Mouse (Mus musculus): ENCODE data around the gene Myo15b.

- TF ChIP-seq CTCF (IDR thresholded peaks at IDR 0.05; ENCODE audit: borderline replicate concordance, insufficient read depth, low read depth, low read length): no peak
- no peak for TF ChIP-seq POLR2A (IDR thresholded peaks at IDR 0.05; ENCODE audit: borderline replicate concordance, insufficient read depth, low read length)
Measured at GRCm38 (mm10) chr11:115831518-115831917, 26.7 kb upstream of the Myo15b start.
